ENCODE assay signal across 28 mouse cellular contexts in the genomic region with DNA sequence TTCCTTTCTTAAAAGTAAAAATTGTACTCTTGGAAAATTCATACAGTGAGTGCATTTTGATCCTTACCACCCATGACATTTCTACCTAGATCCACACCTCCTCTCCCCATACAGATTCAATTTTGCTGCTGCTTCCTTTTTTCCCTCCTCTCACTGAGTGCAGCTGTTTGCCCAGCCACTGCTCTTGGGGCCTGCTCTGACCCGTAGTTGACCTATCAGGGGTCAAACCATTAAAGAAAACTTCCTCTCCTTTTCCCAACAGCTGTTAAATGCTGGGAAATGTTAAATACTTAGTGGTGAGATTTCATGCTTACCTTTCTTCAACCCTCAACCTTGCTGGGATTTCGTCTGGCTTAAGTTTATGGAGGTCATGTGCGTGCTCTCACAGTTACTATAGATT. TPM values are rescaled to one million over a fixed set of nuclear protein-coding genes. Genes with fewer than 3 reads are reported as not detected.
A peak's percentile ranks its signal among the peaks of the same experiment; 100 is the strongest.
DNase-seq lines count a peak whose midpoint lies in the region.
"Had no signal": no experiment of that assay in that cellular context is flagged by ENCODE, and none has a peak within 500 bp of the region (broad histone marks: within the 10 kb centered on the region; RNA-seq: fewer than 3 reads in every experiment).

No protein-coding gene starts in this region.

- WGBS in limb, embryonic 10.5 days, result 35% methylated on average over 3 of the region's 3 CpGs

- H3K27ac ChIP-seq in limb, embryonic 10.5 days, result 0 out of 2 replicates have a peak overlapping the region, but pooled peaks have one; percentile 25
- H3K27ac ChIP-seq: embryonic facial prominence, embryonic 15.5 days; forebrain, embryonic 13.5 days; hindbrain, embryonic 13.5 days; liver, embryonic 15.5 days; midbrain, embryonic 10.5 days; midbrain, embryonic 15.5 days; neural tube, embryonic 15.5 days had no signal

- intact Hi-C loops in heart, postnatal 25 days (cut with DNase I), result no loop called here

- H3K36me3 ChIP-seq in limb, embryonic 10.5 days, result peaks cover 3% of the 10 kb centered on the region; the same call in 1 of the 2 replicates
- H3K36me3 ChIP-seq: embryonic facial prominence, embryonic 15.5 days; hindbrain, embryonic 13.5 days; liver, embryonic 15.5 days; midbrain, embryonic 10.5 days; midbrain, embryonic 15.5 days; neural tube, embryonic 15.5 days had no signal

- peak; percentile 28 for DNase-seq in heart, adult 11 months
- no peak for DNase-seq in heart, postnatal 25 days (ENCODE audit: low spot score)
- DNase-seq in embryo, embryonic 11 days, result peak; percentile 35
- DNase-seq in limb, embryonic 10.5 days (ENCODE audit: low spot score), result no peak
- DNase-seq in yolk sac, embryonic 10.5 days (ENCODE audit: low spot score), result peak; percentile 15
- DNase-seq in ovary, postnatal 10 days (ENCODE audit: low spot score), result no peak
- DNase-seq in left cerebral cortex, adult 8-10 months (ENCODE audit: low spot score in 2 of 2), result no peak
- DNase-seq: adrenal gland, adult 2 months; adrenal gland, postnatal 36 days; cerebellum, adult 2 months; cerebellum, postnatal 14 days; gastrocnemius, postnatal 25 days; heart, adult 18-20 months; heart, postnatal 4 days; kidney, adult 9 months; kidney, postnatal 4 days; layer of hippocampus, postnatal 36 days; lung, embryonic 14.5 days; lung, postnatal 14 days; right cerebral cortex, postnatal 25 days had no signal

- H3K4me1 ChIP-seq in limb, embryonic 10.5 days, result peaks cover 22% of the 10 kb centered on the region
- H3K4me1 ChIP-seq: embryonic facial prominence, embryonic 15.5 days; forebrain, embryonic 13.5 days; hindbrain, embryonic 13.5 days; liver, embryonic 15.5 days; midbrain, embryonic 10.5 days; midbrain, embryonic 15.5 days; neural tube, embryonic 15.5 days had no signal

- no peaks in the 10 kb centered on the region for H3K27me3 ChIP-seq in limb, embryonic 10.5 days (ENCODE audit: low read depth, poor library complexity, severe bottlenecking)
- H3K27me3 ChIP-seq: CH12.LX; embryonic facial prominence, embryonic 15.5 days; forebrain, embryonic 13.5 days; hindbrain, embryonic 13.5 days; liver, embryonic 15.5 days; midbrain, embryonic 15.5 days; neural tube, embryonic 15.5 days had no signal

- H3K9me3 ChIP-seq in limb, embryonic 10.5 days (replicated peaks), result no peaks in the 10 kb centered on the region
- H3K9me3 ChIP-seq: embryonic facial prominence, embryonic 15.5 days; forebrain, embryonic 13.5 days; hindbrain, embryonic 13.5 days; liver, embryonic 15.5 days; midbrain, embryonic 10.5 days; midbrain, embryonic 15.5 days; neural tube, embryonic 15.5 days had no signal

- H3K4me3 ChIP-seq in limb, embryonic 10.5 days, result no peak overlapping the region
- H3K4me3 ChIP-seq: embryonic facial prominence, embryonic 15.5 days; forebrain, embryonic 13.5 days; hindbrain, embryonic 13.5 days; liver, embryonic 15.5 days; midbrain, embryonic 10.5 days; midbrain, embryonic 15.5 days; neural tube, embryonic 15.5 days had no signal

RNA-seq across cellular contexts. Expression of a gene that starts 55.7 kb away (rescaled TPM):
- total RNA-seq in heart, postnatal 25 days (2021), result 10 to 100 TPM; 14.8 to 15.1 TPM
- 10.9 and 20.0 TPM in 2 replicates for polyA plus RNA-seq in limb, embryonic 10.5 days (2016; fragmentation: Nextera tagmentation; extraction: Ambion mirVana)
- 10 to 100 TPM; 11.8 to 20.9 (median 16.6) TPM for total RNA-seq in left cerebral cortex, adult 8-10 months (2022)

Comparison
In these comparisons a context has a peak if more than half of its experiments do, and no peak if none do; other contexts are left out.
1. DNase-seq: peak in heart, adult 11 months (single experiment), embryo, embryonic 11 days (single experiment) and yolk sac, embryonic 10.5 days (single experiment); none in heart, postnatal 25 days (single experiment), limb, embryonic 10.5 days (single experiment), ovary, postnatal 10 days (single experiment) and left cerebral cortex, adult 8-10 months (0 of 2).